Mouse (Mus musculus) heart, adult 8-10 months (tissue): Measurements from ENCODE around the gene Tceal1. TPM values are rescaled to one million over a fixed set of nuclear protein-coding genes. Genes with fewer than 3 reads are reported as not detected.

Experiments used
- DNase-seq: peaks from one replicate; pipeline ENCODE4 v3.0.0; 2022; ENCODE audit warnings: low spot score
- total RNA-seq, 4 experiments: library from RNA; stranded (reverse); gene quantifications; 2 replicates each; pipeline ENCODE4 v1.2.4; 2022

The Tceal1 gene
- total RNA-seq, 4 experiments from 2014 or later: 4.5 to 4.7 (median 4.6) TPM

DNA sequence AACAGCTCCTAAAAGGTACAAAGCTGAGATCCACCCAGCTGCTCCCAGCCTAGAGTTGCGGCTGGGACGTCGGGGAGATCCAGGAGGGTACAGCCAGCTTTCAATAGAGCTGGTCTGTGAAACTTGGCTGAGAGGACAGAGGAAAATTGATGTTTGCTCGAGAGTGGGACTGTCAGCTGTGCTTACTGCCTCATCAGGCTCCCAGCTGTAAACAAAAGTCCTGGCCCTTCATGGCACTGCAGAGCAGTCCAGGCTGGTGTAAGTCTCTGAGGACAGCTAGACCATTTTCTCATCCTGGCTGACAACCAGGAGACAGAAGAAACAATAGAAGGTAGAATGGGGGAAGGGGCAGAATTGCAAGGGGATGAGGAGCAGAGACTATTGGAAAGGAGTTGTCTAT lies 41.5 kb downstream of the Tceal1 start:
- DNase-seq: no peak

DNA sequence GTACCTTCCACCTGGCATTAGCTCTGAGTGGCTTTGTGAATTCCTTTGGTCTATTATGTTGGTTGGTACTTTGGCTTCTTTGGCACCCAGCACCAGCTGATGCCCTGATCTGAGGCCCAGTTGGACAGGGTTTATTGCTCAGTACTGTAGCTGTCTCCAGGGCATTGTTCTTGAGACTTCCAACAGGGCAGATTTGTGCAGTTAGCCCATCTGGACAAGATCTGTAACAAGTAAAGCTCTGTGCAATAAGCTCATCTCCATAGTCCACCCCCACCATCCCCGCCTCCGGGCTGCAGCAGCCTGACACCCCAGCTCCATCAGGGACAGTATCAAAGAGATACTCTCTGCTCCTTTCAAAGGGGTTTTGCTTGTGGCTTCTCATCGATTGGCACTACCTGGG lies 47.7 kb downstream of the Tceal1 start:
- DNase-seq: no peak

Other genes with a start within 250 kb of the Tceal1 start
- gene Kir3dl1, start 190.0 kb upstream of the Tceal1 start, total RNA-seq: not detected
- gene Kir3dl2, start 163.9 kb upstream of the Tceal1 start, total RNA-seq: not detected
- 1 to 10 TPM in 2 of 4 experiments, under 1 TPM in 2; 0.24 to 1.1 (median 0.92) TPM for gene Tceal3, start 117.1 kb upstream of the Tceal1 start, total RNA-seq
- gene Morf4l2, start 35.7 kb downstream of the Tceal1 start, total RNA-seq: 10 to 100 TPM; 71.4 to 91.7 (median 83.0) TPM
- not detected for gene Glra4, start 72.2 kb downstream of the Tceal1 start, total RNA-seq
- 1 to 10 TPM; 3.4 to 5.1 (median 4.3) TPM for gene Plp1, start 114.7 kb downstream of the Tceal1 start, total RNA-seq
- gene Rab9b, start 160.8 kb downstream of the Tceal1 start, total RNA-seq: under 1 TPM; 0.06 to 0.41 (median 0.20) TPM
- not detected for gene H2bfm, start 219.3 kb downstream of the Tceal1 start, total RNA-seq